Mouse (Mus musculus): ENCODE measurements around the gene Lyrm2. TPM values are rescaled to one million over a fixed set of nuclear protein-coding genes. Genes with fewer than 3 reads are reported as not detected.

The Lyrm2 gene
- polyA plus RNA-seq, 1 experiment from 2014 or later, result 108 TPM

Other genes with a start within 250 kb of the Lyrm2 start
- gene Gja10, start 197.5 kb upstream of the Lyrm2 start, polyA plus RNA-seq (2015; fragmentation: Nextera tagmentation; extraction: Ambion mirVana), result not detected in 2 replicates
- 54.0 and 60.3 TPM in 2 replicates for gene Casp8ap2, start 184.8 kb upstream of the Lyrm2 start, polyA plus RNA-seq (2015; fragmentation: Nextera tagmentation; extraction: Ambion mirVana)
- 13.2 and 13.8 TPM in 2 replicates for gene Mdn1, start 143.1 kb upstream of the Lyrm2 start, polyA plus RNA-seq (2015; fragmentation: Nextera tagmentation; extraction: Ambion mirVana)
- gene Ankrd6, start 150.6 kb downstream of the Lyrm2 start, polyA plus RNA-seq (2015; fragmentation: Nextera tagmentation; extraction: Ambion mirVana), result 11.2 and 12.0 TPM in 2 replicates
- gene Rragd, start 182.8 kb downstream of the Lyrm2 start, polyA plus RNA-seq (2015; fragmentation: Nextera tagmentation; extraction: Ambion mirVana), result 18.6 and 20.0 TPM in 2 replicates
- gene Ube2j1, start 231.2 kb downstream of the Lyrm2 start, polyA plus RNA-seq (2015; fragmentation: Nextera tagmentation; extraction: Ambion mirVana), result 40.4 and 41.2 TPM in 2 replicates

All from embryonic facial prominence, embryonic 15.5 days (tissue).